Mouse (Mus musculus): Measurements from ENCODE around the gene Rras2.

The Rras2 gene

DNA sequence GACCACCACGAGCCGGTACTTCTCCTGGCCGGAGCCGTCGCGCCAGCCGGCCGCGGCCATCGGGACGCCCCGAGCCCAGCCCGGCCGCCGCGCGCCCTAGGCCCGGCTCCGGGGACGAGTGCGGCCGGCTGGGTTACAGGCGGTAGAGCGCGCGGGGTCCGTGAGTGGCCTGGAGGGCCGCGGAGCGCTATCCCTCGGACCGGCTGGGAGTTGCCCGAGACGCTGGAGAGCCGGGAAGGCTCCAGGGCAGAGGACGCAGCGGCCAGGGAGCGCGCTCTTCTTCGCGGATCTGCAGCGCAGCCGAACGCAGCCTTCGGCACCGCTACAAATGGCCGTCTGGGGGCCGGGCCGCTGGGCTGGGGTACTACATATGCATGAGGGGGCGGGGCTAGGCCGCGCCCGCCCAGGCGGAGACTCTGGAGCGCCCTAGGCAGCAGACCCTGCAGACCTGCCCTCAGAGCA lies at the start of gene Rras2:
TSS of gene Rras2 (minus strand) at position 338 of the 462 bp plus-strand sequence.
- peak; percentile 84 for DNase-seq

DNA sequence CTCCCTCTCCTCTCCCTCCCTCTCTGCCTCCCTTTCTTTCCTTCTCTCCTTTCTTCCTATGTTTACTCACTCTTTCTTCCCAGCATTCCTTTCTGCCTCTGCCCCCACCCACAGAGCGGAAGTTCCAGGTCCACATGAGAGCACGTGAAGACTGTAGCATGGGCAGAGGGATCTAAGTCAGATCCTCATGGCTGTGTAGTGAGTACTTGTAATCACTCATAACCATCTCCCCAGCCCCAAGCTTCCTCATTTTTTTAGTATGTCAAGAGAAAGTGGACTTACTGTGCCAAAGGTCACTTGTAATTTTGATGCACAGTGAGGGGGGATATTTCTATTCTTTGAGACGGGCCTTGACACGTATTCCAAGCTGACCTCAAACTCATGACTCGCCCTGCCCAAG lies 45.4 kb upstream of the Rras2 start:
- DNase-seq = no peak

DNA sequence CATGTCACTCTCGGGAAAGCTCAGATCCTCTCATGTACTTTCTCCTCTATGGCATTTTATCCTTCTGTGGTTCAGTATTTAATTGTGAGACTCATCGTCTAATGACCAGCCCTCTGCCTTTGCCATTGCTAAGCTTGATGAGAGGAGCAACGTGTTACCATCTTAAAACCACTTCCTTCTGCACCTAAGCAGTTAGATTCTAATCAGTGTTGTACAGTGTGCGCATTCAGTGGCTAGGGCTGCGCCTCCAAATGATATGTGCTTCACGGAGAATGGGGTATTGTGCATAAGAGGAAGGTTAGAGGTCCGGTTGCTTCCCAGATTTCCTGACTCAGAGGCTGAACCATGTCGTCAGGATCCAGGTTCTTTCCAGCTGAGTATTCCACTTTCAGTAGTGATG lies 43.5 kb upstream of the Rras2 start:
- DNase-seq = no peak

DNA sequence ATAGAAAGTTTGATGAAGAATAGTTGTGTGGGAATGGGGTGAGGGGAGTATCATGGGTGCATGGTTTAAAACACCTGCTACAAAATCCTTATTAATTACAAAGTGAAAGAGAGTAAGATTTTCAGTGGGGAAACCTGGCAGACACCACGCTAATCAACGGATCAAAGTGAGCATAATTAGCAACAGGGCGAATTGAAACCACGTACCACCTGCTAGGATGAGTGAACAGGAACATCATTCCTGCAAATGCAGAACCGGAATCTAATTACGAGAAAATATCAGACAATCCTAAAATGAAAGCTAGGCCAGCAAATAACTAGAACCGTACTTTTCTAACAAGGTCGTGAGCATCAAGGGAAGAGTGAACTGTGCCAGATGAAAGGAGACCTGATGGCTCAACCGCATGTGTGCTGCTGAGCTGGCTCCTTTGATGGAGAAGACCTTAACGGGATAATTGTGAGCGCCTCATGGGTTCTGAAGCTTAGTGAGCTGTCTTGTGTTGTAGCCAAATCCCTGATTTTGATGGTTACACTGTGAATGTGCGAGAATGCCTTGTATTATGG lies 40.2 kb upstream of the Rras2 start:
- DNase-seq = no peak

DNA sequence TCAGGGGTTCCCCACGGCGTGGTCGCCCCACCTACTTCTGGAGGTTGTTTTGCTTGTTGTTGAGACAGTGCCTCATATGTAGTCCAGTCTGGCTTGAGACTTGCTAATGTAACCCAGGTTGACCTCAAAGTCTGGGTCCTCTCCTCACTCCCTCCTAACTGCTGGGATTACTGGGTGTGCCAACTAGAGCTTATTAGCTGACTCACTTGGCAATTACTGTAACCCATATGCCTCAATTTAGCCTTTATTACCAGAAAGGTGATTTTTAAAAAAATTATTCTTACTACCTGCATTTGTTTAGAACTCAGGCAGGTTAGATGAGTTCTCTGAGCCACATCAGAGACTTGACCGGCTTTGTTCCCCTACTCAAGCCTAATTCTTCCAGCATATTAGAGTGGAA lies 38.8 kb upstream of the Rras2 start:
- DNase-seq = no peak

DNA sequence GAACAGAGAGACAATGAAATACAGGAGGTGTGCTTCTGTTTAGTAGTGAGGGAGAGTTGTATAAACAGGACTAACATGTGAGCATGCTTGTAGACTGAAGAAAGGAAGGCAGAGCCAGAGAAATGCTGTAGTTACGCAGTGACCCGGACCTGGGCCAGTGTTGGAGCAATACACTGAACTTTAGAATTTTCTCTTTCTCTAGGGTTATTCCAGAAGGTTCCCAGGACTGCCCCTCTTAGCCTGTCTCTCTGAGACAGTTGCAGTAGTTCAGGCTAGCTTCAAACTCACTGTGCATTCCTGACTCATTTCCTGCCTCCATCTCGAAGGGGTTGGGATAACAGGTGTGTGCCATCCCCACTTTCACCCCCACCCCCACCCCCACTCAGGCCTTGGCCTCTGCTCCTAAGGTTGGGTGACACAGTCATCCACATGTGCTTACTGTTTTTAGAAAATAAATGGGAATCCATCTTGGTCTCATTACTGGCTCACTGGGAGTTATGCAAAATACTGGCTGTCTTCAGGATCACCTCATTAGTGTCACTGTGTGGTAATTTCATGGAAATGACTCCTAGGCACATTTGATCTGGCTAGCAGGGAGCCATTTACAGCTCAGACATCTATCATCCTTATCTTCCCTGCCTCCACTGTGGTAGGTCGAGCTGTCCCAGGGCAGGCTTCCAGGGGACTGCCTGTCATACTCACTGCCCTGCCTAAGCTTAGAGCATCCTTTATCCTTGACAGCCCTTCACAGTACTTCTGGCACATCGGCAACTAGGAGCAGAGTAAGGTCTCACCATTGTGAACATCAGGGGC lies 37.7 kb upstream of the Rras2 start:
- DNase-seq = no peak

DNA sequence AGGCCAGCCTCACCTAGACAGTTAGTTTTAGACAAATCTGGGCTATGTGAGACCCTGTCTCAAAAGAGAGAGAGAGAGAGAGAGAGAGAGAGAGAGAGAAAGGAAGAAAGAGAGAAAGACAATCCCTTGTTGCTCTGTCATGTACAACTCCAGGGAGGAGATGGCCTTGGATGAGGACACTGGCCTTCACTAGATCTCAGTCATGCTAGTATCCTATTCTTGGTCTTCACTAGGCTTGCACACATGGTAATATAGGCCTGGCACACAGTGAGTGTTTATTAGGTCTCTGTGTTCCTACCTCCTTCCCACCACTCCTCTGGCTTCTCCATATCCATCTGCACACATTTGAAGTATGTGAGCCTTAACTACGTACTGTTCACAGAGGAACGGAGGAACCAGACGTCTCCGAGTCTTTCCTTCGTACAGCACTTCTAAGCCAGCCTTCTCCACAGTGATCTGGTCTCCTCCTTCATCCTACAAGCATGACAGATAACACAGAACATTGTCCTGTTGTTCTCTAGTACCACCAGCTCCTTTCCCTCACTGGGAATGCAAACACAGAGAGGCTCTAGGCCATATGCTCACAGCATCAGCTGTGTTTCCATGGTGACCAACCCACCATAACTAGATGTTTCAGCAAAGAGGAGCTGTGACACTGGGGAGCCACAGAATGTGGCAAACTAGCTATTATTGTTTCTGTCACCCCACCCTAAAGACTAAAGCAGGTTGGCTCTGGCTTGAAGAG lies 33.6 kb upstream of the Rras2 start:
- no peak for DNase-seq

DNA sequence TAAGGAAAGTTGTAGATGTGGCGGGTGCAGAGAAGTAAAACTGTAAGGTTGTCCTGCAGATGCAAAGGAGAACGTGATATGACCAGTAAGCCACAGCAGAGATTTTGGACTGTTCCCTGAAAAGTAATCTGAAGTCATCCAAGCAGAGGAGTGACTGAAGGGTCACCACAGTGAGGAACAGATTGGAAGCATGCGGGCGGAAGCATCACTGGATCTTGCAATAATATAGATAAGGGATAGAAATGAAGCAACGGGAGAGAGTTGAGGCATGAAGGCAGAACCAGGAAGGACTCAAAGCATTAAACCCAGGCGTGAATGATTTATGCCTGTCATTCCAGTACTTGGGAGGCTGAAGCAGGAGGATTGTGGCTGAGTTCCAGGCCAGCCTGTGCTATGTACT lies 32.0 kb upstream of the Rras2 start:
- no peak for DNase-seq

DNA sequence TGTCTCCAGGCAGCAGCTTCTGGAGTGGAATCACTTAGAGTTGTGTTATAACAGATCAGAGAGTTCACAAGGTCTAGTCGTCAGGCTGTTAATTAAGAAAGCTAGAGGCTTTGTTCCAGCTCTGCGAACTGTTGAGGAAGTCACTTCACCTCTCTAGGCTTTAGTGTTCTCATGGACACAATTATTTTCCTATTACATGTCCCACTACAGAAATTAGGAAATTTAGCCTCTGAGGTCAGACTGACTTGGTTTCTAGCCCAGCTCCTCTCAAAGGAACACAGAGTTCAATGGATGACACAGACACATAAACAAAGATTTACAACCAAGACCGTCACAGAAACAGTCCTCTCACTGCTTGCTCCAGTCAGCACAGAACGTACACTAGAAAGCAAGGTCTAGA lies 31.6 kb upstream of the Rras2 start:
- DNase-seq = no peak

DNA sequence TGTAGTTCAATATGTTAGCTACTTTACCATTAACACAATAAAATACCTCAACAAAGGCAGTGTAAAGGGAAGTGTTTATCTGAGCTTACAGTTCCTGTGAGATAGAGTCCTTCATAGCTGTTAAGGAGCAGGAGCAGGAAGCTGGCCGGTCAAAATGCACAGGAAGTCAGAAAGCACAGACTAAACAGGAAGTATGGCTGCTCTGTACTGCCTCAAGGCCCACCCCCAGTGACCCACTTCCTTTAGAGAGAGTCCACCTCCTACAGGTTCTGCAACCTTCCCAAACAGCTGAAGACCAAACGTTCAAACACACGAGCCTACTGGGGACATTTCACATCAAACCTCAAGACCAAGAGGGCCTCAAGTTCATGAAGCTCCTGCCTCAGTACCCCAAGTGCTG lies 28.3 kb upstream of the Rras2 start:
- DNase-seq = no peak

DNA sequence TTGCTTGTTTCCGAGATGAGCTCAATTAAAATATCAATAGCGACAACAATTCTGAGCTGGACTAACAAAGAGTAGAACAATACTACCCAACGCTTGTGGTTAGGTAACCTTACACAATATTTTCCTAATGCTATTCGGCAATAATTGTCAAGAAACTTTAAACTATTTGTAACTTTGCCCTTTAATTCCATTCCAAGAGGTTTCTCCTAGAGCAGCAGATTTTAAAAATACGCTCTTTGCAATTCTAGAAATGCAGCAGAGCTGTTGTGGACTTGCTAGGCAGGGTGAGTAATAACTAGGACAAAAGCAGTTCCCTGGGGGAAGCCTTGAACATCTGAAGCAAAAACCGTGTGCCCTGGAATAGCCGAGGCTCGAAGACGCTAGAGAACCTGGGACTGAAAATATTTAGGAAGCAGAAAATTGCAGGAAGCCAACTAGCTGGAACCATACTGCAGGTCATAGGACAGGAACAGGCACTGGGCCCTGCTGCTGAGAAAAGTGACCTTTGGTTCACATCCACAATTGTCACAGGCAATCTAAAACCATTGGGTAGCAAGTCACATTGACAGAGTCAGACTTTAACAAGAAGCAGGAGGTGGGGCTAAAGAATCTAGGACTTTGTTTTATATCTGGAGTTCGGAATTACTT lies 24.7 kb upstream of the Rras2 start:
- DNase-seq = no peak

DNA sequence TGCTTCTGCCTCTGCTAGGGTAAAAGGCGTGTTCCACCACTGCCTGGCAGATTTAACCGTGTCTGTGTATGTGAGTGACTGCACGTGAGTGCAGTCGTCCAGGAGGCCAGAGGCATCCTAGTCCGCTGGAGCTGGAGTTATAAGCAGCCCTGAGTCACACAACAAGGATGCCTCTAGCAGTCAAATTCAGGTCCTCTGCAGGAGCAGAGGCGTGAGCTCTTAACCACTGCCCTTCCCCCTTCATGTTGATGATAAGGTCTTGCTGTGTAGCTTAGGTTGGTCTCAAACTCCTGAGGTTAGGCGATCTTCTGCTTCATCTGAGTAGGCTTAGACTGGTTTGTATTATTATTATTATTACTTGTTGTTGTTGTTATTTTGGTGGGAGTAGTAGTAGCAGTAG lies 22.4 kb upstream of the Rras2 start:
- DNase-seq = no peak

DNA sequence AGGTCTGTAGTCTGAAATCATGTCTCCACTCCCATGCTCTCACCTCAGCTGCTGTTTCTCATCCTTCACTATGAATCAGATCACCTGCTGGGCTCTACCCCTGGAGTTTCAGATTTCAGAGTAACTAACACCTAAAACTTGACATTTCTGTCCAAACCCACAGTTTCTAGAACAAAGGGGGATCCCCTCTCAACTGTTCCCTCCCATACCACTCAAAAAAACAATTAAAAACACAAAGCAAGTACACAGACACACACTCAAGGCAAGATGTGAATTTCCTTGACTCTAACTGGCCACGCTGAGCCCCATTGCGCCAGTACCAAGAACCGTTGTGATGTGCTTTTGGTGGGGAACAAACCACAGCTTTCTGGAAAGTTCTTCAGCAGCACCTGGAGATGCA lies 21.8 kb upstream of the Rras2 start:
- no peak for DNase-seq

DNA sequence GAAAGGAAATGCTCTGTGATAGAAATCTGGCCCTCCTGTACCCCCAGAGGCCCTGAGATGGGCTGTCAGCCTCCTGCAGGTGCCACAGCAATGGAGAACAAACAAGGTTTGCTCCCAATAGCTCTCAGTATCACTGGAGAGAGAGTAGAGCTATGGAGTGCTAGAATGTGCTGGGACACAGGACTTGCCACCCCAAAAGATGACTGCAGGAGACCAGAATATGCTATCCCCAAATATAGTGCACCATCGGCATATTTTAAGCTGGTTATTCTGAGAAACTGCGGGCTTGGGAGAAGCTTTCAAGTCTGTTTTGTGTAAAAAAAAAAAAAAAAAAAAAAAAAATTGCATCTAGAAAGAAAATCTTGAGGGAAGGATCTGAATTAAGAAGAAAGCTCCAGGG lies 20.7 kb upstream of the Rras2 start:
- no peak for DNase-seq

DNA sequence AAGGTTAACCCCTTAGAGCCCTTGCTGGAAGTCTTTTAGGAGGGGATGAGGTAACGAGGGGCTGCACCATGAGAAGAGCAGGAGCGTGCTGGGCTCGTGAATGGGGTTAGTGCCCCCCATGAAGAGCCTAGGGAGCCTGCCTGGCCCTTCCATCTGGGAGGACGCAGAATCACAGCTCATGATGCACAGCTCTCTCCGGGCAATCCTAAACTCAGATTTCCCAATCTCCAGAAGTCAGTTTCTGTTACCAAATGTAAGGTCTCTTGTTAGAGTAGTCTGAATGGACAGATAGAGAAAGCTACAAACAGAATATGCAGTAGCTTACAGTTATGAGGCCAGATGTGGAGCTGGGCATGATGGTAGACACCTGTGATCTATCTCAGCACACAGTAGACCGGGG lies 17.6 kb upstream of the Rras2 start:
- no peak for DNase-seq

DNA sequence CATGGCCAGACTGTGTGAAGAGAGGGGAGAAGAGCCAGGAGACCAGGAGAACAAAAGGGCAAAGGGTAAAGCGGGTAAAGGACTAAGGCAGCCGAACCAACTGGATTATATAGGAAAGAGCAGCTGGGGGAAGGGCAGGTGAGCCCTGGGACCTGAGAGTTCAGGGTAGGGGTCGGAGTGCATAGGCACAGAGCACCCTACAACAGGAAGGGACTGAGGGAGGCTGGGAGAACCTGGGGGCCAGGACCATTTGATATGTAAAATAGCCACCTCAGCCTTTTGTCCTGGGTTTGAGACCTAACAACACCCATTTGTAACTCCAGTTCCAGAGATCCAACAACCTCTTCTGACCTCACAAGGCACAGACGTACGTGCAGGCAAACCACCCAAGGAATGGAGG lies 16.4 kb upstream of the Rras2 start:
- no peak for DNase-seq

DNA sequence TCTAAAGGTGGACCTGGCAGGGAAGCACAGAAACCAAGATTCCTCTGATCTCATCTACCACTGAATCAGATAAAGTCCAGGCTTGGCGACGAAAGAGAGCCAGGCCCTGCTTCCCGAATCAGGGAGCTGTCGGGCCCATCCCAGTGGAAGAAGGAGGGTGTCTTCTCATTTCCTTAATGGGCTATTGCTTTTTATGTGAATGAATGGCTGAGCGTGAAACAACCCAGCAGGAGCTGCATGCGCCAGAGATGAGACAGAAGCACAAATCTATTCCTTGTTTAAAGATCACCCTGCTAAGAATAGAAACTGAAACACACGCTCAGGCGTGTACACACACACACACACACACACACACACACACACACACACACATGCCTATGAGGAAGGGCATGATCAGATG lies 14.7 kb upstream of the Rras2 start:
- no peak for DNase-seq

DNA sequence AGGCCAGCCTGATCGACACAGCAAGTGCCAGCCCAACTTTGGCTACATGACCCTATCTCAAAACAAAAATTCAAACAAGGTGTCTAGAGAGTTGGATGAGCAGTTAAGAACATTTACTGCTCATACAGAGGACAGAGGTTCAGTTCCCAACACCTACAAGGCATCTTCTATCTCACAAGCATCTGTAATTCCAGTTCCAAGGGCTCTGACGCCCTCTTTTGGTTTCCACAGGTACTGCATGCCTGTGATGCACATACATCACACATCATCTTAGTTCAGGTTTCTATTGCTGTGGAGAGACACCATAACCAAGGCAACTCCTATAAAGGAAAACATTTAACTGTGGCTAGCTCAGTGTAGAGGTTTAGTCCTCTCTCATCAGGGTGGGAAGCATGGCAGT lies 11.7 kb upstream of the Rras2 start:
- DNase-seq = no peak

DNA sequence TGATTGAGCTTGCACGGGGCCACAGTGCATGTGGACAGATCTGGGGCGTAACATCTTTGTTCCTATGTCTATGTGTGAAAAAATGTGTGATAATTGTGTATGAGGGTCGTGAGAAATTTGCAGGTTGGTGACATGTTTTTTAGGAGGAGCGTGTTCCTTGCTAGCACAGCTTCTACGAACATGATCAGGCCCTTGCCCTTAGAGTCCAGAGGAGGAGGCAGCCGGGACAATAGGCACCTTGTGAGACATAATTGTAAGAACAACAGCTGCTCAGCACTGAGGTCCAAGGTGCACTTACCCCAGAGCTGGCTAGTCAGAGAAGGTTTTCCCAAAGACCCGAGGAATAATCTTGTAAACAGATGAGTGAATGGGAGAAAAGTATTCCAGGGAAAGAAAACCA lies 599 bp upstream of the Rras2 start:
- DNase-seq = no peak

DNA sequence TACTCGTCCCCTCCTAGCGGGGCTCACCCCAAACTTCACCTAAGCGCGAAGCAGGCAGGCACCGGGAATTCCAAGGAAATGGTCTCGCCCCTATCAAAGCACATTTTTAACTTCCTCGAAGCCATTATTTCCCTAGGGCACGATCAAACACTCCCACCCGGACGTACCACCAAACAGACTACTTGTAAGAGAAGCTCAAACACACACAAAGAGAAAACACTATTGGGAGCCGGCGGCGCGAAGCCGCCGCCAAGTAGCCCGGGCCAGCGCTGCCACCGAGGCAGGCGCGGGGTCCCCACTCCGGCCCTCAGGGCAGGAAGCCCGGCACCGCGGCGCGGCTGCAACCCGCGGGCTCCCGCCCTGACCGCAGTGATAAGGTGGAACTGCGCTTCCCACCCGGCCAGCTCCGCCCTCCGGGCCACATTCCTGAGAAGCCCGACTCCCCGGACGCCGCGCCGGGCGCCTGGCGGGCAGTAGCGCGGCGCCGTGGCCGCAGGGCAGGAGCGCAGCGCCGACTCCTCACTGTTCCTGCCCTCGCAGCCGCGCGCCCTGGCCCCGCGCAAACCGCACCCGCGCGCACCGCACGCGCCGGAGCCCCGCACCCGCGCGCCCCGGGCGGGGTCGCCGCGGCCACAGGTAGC lies 750 bp downstream of the Rras2 start:
- DNase-seq = peak; percentile 46

DNA sequence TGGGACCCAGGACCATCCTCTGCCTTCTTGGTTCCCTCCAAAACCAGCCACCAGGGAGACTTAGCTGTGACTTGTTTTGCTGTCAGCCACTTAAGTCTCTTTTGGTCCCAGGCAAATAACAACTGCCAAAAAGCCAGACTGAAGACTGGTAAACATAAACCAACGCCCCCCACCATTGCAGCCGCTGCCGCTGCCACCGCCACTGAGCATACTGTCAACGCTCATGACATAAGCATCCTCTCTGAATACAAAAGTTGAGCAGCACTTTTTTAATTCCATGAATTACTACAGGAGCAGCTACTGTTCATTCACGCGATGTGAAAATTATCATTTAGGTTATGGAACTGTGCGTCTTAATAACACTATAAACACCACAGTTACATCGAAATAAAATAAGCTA lies 1.6 kb downstream of the Rras2 start:
- no peak for DNase-seq

DNA sequence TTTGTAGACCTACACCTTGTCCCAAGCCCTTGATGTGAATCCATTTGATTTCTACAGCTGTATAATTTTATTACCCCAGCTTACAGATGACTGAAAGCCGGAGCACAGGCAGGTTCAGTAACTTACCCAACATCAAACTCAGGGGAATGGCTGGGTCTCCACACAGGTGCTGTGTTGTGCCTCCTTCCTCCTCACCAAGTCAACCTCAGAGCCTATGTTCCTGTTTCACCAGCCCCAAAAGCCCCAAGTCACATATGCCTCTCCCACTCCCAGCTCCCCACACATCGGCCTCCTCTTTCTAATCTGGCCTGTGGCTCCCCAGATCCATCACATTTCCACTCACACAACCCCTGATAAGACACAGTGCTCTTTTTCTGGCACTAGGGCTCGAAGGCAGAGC lies 2.6 kb downstream of the Rras2 start:
- DNase-seq = no peak

DNA sequence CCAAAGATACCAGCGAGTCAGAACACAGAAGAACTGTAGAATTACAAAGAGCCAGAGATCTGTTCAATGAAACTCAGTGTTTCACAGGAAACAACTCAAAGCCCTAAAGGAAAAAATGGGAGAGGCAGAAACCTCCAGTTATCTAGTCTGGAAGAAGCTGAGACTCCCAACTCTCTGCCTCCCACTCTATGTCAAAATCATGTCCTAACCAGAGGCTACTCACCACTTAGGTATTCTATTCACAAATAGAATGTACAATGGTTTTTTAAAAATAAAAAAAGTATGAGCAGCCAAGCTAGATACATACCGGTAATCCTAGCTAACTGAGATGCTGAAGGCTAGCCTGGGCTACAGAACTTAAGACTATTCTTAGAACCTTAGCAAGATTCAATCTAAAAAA lies 3.3 kb downstream of the Rras2 start:
- no peak for DNase-seq
